Mouse (Mus musculus): ENCODE measurements around the gene Ttc7b.

Ttc7b gene

DNA sequence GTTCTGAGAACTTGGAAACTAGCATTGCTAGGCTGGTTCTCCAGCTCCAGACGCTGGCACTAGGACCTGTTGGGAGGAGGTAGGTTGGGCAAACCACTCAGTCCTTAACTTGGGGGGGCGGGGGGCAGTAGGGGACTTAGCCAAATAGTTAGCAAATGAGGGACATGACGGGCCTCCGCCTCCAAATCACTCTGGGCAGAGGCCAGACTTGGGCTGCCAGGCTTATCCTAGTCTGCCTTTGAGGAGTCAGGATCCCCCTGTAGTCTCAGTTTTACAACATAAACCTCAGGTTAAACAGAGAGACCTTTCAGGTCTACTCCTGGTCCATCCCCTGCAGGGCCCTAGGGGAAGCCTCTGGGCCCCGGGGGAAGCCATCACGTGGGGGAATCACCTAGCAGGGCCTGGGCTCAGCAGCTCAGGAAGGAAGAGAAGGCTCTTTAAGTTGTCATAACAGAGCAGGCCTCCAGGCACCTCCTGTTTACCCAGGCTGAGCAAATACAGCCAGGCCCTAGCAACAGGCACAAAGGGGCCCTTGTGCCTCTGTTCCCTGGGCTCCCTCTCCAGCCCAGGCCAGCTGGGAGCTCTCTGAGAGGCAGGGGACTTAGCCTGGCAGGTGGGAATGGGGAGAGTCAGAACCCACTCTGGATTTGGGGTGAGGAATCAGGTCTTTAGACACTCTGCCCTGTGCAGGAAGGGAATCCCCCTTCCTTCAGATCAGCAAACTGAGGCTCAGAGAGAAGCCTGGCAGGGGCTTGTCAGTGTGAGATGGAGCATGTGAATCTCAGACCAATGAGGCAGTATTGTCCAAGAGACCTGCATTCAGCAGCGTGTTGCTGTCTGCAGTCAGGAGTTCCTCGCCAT, 238.4 kb downstream of the Ttc7b start:
- DNase-seq (ENCODE audit: extremely low spot score, low read depth, low spot score): no peak

DNA sequence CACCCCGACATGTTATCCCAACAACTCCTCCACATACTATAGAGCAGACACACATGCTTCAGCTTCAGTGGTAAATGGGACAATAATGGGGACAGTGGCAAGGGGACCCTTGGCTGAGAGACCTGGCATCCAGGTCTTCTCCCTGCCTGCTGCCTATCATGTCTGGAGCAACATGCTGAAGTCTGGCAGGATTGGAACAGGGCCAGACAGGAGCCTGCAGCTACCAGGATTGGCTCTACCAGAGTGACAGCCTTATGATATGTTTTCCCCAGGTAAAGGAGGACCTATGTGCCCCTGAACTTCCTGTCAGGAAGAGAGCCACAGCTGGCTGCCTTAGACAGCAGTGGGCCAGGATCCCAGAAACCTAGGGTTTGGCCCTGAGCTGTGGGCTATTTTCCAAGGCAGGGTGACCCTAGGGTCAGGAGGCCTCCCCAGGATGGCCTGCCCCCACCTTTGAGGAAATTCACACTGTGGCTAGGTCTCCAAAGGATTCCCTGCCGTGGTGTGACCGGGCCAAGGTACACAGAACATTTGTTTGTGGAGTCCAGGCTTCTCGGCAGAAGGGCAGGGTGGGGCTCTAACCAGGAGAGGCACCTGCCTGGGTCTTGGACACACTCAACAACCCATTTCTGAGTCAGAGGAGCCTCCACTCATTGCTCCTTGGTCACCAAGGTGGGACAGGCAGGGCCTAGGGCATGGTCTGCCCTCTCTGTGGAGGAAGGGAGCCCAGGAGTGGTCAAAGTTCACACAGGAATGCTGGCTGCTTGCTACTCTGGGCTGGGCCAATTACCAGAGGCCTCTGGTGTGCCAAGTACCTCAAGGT, 239.4 kb downstream of the Ttc7b start:
- no peak for DNase-seq (ENCODE audit: extremely low spot score, low read depth, low spot score)

DNA sequence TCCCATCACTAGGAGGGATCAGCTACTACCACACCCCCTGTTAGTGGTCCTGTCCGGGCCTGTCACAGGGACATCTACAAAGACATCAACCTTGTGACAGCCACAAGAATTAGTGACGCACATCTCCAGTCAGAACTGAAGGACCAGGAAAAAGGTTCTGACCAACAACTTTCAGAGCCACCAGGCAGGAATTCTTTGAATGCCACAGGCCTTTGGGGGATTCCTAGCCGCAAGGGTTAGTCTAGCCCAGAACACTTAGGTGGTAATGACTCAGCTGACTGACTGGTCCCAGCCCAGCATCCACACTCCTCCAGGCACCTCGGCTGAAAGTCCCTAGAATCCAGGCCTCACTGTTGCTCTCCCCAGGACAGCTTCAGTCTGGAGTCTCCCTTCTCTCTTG, 240.7 kb downstream of the Ttc7b start:
- DNase-seq (ENCODE audit: extremely low spot score, low read depth, low spot score): no peak

DNA sequence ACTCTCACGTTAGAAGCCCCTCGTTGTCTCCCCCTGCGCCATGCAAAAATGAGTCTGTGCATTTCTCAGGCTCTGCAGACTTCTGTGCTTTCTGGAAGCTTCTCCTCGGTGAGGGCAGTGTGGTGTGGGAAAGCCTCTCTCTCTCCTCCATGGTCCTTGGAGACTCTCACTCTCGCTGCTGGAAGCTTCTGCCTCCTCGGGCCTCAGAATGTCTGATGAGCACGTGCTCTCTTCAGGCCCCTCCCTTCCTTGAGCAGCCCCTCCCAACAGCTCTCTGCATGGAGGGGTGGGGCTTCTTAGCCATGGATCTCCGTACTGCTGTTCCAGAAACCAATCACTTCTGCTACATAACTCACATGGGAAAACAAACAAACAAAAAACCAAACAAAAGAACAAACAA, 242.3 kb downstream of the Ttc7b start:
- no peak for DNase-seq (ENCODE audit: extremely low spot score, low read depth, low spot score)

DNA sequence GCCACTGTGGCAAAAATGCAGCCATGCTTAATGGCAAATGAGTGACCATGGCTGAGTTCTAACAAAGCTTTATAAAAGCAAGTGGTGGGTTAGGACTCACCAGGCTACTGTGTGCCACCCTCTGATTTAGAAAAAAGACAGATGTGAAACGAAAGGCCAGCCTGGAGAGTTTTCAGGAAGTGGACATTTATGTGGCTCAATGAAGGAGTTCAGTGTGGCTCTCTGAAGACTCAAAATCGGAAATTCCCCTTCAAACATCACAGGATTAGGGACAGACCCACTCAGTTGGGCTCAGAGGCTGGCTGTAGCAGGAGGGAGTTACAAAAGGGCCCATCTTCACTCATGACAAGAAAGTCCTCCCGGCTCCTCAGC, 243.1 kb downstream of the Ttc7b start:
- no peak for DNase-seq (ENCODE audit: extremely low spot score, low read depth, low spot score)

DNA sequence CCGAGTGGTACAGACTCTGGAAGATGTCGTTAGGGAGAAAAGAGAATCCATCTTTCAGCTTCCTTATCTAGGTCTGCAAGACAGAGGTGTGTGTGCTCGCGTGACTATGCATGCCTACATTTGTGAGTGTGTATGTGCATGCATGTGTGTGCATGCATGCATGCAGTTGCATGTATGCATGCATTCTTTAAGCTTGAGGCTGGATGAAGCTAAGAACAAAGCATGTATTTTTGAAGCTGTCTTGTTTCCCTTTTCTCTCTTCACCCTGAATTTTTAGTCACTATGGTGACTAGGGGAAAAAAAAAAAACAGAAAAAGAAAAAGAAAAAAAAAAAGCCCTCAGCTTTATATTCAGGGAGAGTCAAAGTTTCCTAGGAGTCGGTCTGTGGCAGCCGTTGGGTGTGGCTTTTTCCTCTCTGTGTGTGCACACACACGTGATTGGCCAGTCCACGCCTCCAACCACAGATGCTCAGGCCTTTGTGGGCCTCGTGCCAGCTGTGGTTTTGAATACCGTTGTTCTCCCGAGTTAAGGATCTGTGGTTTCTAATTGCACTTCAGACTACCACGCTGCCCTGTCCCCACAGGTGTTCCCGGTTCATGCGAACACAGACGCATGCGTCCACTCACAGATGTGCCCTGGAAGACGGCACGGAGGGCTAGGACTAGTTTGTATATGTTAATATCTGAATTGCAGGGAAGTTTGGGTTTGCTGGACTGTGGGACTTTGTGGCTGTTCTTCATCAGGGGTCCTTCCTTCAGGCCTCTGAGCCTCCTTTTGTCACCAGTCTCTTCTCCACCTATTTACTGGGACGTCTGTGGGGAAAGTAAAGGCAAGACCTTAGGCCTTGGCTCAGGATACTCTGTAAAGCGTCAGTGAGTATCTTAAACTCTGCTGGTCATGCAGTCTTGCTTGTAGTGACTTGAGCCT, 243.8 kb downstream of the Ttc7b start:
- no peak for DNase-seq (ENCODE audit: extremely low spot score, low read depth, low spot score)

DNA sequence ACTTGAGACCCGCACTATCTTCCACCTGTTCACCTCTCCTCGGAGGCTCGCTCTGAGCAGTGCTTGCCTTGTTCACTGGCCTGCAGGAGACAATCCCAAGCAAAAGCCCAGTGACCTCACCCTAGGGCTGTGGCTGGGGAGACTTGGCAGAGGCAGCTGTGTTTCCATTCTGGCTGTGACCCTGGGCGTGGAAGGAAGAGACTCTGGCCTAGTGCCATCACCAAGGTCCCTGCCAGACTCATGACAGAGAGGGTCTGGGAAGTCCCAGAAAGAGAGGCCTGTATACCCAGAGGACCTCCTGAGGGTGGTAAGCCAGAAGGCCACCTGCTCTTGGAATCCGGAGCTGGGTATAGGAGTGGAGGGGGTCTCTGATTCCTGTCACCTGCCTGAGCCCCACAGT, 244.8 kb downstream of the Ttc7b start:
- DNase-seq (ENCODE audit: extremely low spot score, low read depth, low spot score): no peak

DNA sequence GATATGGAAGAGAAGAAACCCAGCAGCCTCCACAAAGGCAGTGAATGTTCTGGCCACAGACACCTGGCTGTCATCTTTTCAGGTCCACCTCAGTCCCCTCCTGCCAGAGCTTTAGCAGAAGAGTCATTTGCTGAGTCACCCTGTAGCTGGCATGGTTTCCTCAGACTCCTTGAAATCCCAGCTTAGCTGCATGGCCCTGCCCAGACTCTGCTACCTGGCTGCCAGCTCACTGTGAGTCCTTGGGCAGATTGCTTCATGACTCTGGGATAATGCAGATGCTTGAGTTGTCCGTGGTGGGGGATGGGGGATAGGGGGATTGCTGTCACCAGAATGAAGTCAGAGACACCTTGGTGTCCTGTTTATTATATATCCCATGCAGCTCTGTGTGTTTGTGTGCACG, 247.6 kb downstream of the Ttc7b start:
- no peak for DNase-seq (ENCODE audit: extremely low spot score, low read depth, low spot score)

DNA sequence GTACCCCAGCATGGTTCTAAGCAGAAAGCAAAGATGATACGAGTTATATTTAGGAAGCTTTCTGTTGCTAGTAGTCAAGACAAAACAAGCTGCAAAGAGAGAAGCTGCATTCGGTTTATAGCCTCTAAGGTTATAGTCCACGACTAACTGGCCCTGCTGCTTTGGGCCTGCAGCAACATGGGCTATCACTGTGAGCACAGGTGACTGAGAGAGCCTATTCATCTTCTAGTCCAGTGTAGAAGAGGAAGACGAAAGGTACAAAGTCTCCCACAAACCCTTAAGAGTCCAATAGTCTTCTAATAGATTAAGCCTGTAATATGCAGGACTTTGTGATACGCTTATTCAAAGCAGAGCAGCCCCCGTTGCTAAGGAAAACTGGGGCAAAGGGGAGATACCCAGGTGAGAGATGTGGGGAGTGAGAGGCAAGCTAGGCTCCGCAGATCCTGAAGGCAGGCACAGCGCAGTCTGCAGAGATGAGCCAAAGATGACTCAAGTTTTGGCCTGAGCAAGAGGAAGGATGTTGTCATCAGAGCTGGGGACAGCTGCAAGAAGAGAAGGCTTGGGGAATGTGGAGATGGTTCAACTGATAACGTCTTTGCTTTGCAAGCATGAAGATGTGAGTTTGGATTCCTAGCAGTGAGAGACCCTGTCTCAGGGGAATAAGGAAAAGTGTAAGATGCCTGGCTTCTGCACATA, 250.5 kb downstream of the Ttc7b start:
- DNase-seq (ENCODE audit: extremely low spot score, low read depth, low spot score): no peak

DNA sequence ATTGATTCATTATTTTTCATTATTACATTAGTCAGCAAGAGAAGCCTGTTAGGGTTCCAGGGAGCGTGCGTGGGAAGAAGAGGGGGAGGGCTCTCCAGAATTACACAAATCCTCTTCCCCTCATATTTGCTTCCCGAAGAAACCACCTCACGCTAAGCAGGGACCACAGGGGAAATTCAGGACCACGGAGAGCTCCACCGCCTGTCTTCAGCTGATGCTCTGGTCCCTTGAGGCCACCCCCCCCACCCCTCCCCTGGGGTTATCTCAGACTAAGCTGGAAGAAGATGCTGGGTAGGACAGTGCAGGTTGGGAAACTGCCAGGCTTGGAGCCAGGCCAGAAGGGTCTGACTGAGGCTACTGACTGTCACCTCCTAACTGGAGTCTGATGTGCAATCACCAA, 252.6 kb downstream of the Ttc7b start:
- peak; percentile 49 for DNase-seq (ENCODE audit: extremely low spot score, low read depth, low spot score)

DNA sequence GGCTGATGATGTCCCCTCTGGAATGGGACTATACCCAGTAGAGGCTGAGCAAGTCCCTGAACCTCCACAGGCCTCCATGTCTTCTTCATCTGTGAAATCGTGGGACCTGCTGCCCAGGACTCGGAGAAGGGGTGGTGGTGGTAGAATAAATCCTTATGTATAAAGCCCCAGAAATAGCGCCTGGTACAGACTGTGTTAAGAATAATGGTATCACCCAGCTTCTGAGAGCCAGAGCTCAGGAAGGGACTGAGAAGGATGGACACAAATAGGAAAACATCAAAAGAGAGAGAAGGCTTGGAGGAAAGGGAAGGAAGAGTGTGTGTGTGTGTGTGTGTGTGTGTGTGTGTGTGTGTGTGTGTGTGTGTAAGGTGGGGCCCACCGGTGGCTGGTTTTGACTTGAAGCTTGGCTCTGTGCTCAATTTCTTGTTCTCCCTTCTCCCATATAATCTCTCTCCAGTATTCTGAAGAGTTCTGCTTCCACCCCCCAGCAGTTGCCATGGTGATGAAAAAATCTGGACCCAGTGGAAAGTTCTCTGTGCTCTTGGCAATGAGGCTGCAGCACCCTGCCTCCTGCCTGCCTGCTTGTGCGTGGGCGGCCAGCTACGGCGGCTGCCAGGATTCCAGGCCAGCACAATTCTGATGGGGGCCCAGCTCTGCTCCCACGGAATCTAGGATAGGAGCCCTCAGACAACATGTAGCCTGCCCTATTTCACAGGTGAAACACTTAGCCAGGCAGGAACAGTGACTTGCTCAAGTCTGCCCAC, 254.9 kb downstream of the Ttc7b start:
- no peak for DNase-seq (ENCODE audit: extremely low spot score, low read depth, low spot score)

DNA sequence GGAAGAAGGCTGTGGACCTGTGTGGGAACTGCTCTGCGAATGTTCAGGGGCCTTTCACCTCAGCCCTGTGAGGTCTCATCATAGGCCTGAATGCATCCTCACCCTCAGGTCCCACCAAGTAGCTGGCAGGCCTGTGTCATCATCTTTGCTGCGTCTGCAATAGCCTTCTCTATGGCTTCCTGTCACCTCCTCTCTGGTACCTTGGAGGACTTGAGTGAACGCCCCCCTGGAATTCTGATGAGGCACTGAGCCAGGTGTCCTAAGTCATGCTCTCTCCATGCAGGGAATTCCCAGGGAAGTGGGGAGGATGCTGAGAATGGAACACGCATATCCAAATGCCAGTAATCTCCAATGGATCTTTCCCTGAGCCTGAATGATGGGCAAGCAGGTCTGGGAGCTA, 255.7 kb downstream of the Ttc7b start:
- no peak for DNase-seq (ENCODE audit: extremely low spot score, low read depth, low spot score)

DNA sequence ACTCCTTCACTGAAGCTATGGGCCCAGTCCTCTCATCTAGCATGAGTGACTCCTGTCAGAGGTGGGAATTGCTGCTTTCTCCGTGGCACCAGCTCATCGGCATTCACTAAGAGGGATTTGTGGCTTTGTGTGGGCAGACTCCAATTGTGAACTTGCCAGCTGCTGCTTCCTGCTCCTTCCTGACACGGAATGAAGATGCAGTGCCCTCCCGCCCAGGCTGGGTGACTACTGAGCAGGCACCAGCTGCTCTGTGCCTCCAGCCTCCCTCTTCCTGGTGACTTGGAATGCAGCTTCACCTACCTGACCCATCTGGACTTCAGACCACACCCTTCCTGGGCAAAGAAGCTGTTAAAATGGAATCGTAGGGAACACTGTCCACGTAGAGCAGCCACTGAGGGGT, 257.8 kb downstream of the Ttc7b start:
- DNase-seq (ENCODE audit: extremely low spot score, low read depth, low spot score): no peak

DNA sequence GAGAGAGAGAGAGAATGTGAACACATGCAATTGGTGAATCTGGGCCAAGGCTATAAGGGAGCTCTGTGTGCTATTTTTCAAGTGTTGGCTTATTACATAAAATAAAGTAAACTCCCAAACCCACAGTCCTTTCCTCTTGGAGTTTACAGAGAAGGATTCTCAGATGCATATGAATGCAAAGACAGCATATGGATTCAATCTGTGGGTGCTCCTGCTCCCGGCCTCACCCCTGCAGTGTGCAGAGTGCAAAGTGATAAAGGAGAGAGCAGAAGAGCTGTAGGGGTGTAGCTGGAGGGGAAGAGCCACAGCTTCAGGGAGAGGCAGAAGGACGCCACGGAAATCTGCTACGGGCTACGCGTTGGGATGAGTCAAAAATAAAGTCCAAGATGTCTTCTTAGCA, 258.9 kb downstream of the Ttc7b start:
- no peak for DNase-seq (ENCODE audit: extremely low spot score, low read depth, low spot score)

DNA sequence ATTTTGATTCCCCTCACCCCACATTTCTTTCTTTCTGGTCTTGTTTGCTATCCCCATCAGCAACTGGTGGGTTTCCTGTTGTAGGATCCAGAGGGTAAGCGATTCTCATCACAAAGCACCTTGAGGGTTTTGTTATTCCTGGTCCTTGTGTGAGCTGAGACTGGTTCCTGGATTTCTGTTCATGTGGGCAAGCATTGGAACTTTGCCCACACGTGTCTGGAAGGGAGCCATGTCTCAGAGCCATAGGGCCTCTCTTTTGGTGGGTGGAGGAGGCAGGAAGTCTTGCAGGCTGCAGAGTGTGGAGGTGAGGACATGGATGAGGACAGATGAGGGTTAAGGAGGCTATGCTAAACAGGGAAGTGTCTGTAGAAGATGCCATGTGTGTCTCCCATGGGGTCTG, 260.5 kb downstream of the Ttc7b start:
- no peak for DNase-seq (ENCODE audit: extremely low spot score, low read depth, low spot score)

DNA sequence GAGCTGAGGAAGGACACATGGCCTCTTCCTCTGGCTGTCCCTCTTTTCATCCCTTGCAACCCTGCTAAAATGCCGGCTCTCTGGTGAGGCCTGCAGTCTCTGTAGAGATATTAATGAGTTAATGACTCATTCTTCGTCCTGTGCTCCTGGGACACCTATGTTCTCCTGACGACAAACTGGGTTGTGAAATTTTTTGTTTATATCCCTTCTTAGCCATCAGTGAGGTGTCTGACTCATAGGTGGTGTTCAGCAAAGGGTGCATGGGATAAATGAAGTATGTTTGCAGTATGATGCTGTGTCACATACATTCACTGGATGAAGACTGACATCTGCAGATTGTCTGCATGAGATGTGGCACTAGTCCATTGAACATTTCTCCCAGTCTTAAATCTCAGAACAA, 262.8 kb downstream of the Ttc7b start:
- no peak for DNase-seq (ENCODE audit: extremely low spot score, low read depth, low spot score)

DNA sequence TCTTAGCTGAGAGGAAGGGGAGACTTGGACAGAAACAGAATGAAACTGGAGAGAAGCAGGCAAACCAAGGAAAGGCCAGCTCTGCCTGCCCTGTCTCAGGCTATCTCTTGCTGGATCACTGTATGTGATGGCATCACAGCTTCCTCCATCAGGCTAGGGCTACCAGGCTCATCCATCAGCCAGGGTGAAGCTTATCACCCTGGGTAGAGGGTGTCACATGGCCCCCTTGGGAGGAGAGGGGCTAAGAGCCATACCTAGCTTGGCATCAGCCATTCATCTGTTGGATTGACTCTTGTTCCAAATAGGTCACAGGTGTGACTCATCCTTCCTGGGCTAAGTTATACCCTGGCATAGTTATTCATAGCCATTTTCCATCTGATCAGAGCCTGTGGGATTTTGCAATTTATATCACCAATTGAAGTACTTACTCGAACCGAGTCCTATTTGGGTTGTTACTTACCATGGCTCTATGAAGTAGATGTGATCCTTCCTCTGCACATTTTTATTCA, 265.1 kb downstream of the Ttc7b start:
- DNase-seq (ENCODE audit: extremely low spot score, low read depth, low spot score): no peak

DNA sequence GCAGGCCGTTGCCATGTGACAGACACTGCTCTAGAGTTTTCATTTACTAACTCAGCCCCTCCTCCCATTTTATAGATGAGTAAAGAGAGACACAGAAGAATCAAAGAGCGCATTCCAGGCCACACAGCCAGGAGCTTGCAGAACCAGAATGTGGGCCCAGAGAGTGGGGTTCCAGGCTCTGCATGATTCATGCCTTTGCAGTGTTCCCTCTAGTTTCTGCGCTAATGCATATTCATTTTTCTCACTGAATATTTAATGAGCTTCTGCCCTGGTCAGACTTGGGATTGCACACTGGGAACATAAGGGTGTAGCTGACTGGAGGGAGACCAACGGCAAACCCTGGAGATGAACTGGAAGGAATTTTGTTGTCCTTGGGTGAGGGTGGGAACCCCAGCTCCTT, 266.2 kb downstream of the Ttc7b start:
- no peak for DNase-seq (ENCODE audit: extremely low spot score, low read depth, low spot score)
